9 mouse cellular contexts compared by ENCODE assay signal in the genomic region with DNA sequence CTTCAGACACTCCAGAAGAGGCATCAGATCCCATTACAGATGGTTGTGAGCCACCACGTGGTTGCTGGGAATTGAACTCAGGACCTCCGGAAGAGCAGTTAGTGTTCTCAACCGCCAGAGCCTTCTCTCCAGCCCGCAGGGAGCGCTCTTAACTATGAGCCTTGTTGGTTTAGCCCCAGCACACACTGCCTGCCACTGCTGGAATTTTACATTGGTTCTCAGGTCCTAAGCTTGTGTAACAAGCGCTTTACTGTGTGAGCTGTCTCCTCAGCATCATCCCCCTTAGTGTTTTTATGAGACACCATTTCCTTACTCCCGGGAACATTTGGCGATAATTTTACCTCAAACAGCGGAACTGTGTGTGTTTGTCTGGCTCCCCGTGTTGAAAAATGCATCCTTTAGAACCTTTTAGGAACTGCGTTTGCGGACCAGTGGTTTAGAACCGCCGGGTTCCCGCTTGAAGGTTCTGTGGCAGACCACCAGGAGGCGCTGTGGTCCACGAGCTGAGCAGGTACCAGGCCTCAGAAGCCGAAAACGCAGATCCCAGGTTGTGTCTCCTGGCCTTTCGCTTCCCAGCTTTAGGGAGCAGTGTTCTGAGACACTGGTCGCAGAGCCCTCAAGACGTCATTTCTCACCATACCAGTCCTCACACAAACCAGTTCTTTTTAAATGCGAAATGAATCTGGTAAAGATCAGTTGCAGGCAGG. TPM values are rescaled to one million over a fixed set of nuclear protein-coding genes. Genes with fewer than 3 reads are reported as not detected.
A peak's percentile ranks its signal among the peaks of the same experiment; 100 is the strongest.
DNase-seq lines count a peak whose midpoint lies in the region; ATAC-seq and TF ChIP-seq lines count a peak whose summit lies in the region.
"Had no signal": no experiment of that assay in that cellular context is flagged by ENCODE, and none has a peak within 500 bp of the region (broad histone marks: within the 10 kb centered on the region; RNA-seq: fewer than 3 reads in every experiment).

No protein-coding gene starts in this region.

- H3K27me3 ChIP-seq in intestine, embryonic 14.5 days (replicated peaks; ENCODE audit: control insufficient read depth, insufficient read depth, low read length): peaks cover 4% of the 10 kb centered on the region; the same call in 1 of the 2 replicates
- no peaks in the 10 kb centered on the region for H3K27me3 ChIP-seq in intestine, embryonic 16.5 days (replicated peaks; ENCODE audit: control insufficient read depth, insufficient read depth, low read length)
- H3K27me3 ChIP-seq in kidney, adult 2 months (replicated peaks; ENCODE audit: control insufficient read depth, insufficient read depth, low read length): no peaks in the 10 kb centered on the region
- 0 out of 2 replicates have a peak, but pooled peaks cover 5% of the 10 kb centered on the region for H3K27me3 ChIP-seq in limb, embryonic 14.5 days (ENCODE audit: control insufficient read depth, insufficient read depth, low read length)
- H3K27me3 ChIP-seq in neural tube, embryonic 13.5 days: peaks cover 20% of the 10 kb centered on the region
- H3K27me3 ChIP-seq in testis, adult 2 months (ENCODE audit: control insufficient read depth, insufficient read depth, low read length): no peaks in the 10 kb centered on the region

- H3K4me3 ChIP-seq in intestine, embryonic 14.5 days (ENCODE audit: low read depth, low read length): no peak overlapping the region
- H3K4me3 ChIP-seq in intestine, embryonic 16.5 days (ENCODE audit: low read length): no peak overlapping the region
- no peak overlapping the region for H3K4me3 ChIP-seq in kidney, adult 2 months (ENCODE audit: insufficient read depth, low read depth, low read length)
- no peak overlapping the region for H3K4me3 ChIP-seq in limb, embryonic 14.5 days (replicated peaks; ENCODE audit: low read length)
- no peak overlapping the region for H3K4me3 ChIP-seq in neural tube, embryonic 13.5 days
- H3K4me3 ChIP-seq in testis, adult 2 months (ENCODE audit: control insufficient read depth, low read depth, low read length): no peak overlapping the region
- H3K4me3 ChIP-seq: embryonic facial prominence, embryonic 12.5 days had no signal

- ATAC-seq in intestine, embryonic 14.5 days (replicated peaks; ENCODE audit: low FRiP score, low TSS enrichment, low read depth): 0 out of 2 replicates have a peak, but pooled peaks have one; percentile 66
- ATAC-seq in intestine, embryonic 16.5 days: no peak
- 0 out of 2 replicates have a peak, but pooled peaks have one; percentile 37 for ATAC-seq in limb, embryonic 14.5 days (ENCODE audit: low FRiP score, low read depth)
- peak; percentile 50; the same call in 1 of the 2 replicates for ATAC-seq in neural tube, embryonic 13.5 days (ENCODE audit: low read depth)

- H3K9me3 ChIP-seq in intestine, embryonic 14.5 days (ENCODE audit: control insufficient read depth, low read length): no peaks in the 10 kb centered on the region
- H3K9me3 ChIP-seq in intestine, embryonic 16.5 days (ENCODE audit: control insufficient read depth, low read length): no peaks in the 10 kb centered on the region
- H3K9me3 ChIP-seq in limb, embryonic 14.5 days (ENCODE audit: control insufficient read depth, low read length): no peaks in the 10 kb centered on the region
- no peaks in the 10 kb centered on the region for H3K9me3 ChIP-seq in neural tube, embryonic 13.5 days
- H3K9me3 ChIP-seq: embryonic facial prominence, embryonic 12.5 days had no signal

- H3K4me2 ChIP-seq in intestine, embryonic 14.5 days (ENCODE audit: low read length): no peak overlapping the region
- H3K4me2 ChIP-seq in intestine, embryonic 16.5 days (ENCODE audit: low read depth, low read length): no peak overlapping the region
- H3K4me2 ChIP-seq in limb, embryonic 14.5 days (replicated peaks; ENCODE audit: low read depth, low read length, severe bottlenecking): no peak overlapping the region
- no peak overlapping the region for H3K4me2 ChIP-seq in neural tube, embryonic 13.5 days
- H3K4me2 ChIP-seq: embryonic facial prominence, embryonic 12.5 days had no signal

- DNase-seq in intestine, embryonic 14.5 days (ENCODE audit: low spot score): peak; percentile 93
- DNase-seq in cerebellum, adult 11 months: peak; percentile 84
- DNase-seq in forelimb bud, embryonic 11.5 days (ENCODE audit: low read depth, low spot score): peak; percentile 78
- DNase-seq in kidney, adult 2 months: peak; percentile 66
- DNase-seq in limb, embryonic 14.5 days (ENCODE audit: low spot score): peak; percentile 65

- 18% methylated on average over 23 of the region's 23 CpGs for WGBS in intestine, embryonic 14.5 days
- 19% methylated on average over 23 of the region's 23 CpGs for WGBS in intestine, embryonic 16.5 days
- 12% methylated on average over 23 of the region's 23 CpGs for WGBS in kidney, adult 2 months
- 15% methylated on average over 23 of the region's 23 CpGs for WGBS in limb, embryonic 14.5 days
- 13% methylated on average over 23 of the region's 23 CpGs for WGBS in neural tube, embryonic 13.5 days

- no peaks in the 10 kb centered on the region for H3K36me3 ChIP-seq in intestine, embryonic 14.5 days (ENCODE audit: control insufficient read depth, insufficient read depth, low read length)
- no peaks in the 10 kb centered on the region for H3K36me3 ChIP-seq in intestine, embryonic 16.5 days (ENCODE audit: control insufficient read depth, insufficient read depth, low read length)
- no peaks in the 10 kb centered on the region for H3K36me3 ChIP-seq in kidney, adult 2 months (ENCODE audit: control insufficient read depth, insufficient read depth, low read length)
- no peaks in the 10 kb centered on the region for H3K36me3 ChIP-seq in limb, embryonic 14.5 days (ENCODE audit: control insufficient read depth, insufficient read depth, low read length)
- H3K36me3 ChIP-seq in neural tube, embryonic 13.5 days: no peaks in the 10 kb centered on the region
- no peaks in the 10 kb centered on the region for H3K36me3 ChIP-seq in testis, adult 2 months (ENCODE audit: control insufficient read depth, insufficient read depth, low read length)
- H3K36me3 ChIP-seq: embryonic facial prominence, embryonic 12.5 days had no signal

- H3K9ac ChIP-seq in intestine, embryonic 14.5 days (ENCODE audit: low read length): no peak overlapping the region
- no peak overlapping the region for H3K9ac ChIP-seq in intestine, embryonic 16.5 days (ENCODE audit: low read depth, low read length)
- no peak overlapping the region for H3K9ac ChIP-seq in limb, embryonic 14.5 days (ENCODE audit: low read depth, low read length, severe bottlenecking)
- H3K9ac ChIP-seq in neural tube, embryonic 13.5 days: no peak overlapping the region
- H3K9ac ChIP-seq: embryonic facial prominence, embryonic 12.5 days had no signal

- TF ChIP-seq CTCF in kidney, adult 2 months (conservative IDR thresholded peaks at IDR 0.05; ENCODE audit: insufficient read depth, insufficient read length, low read depth, low read length): peak; percentile 94
- peak; percentile 99 for TF ChIP-seq CTCF in testis, adult 2 months (IDR thresholded peaks at IDR 0.05; ENCODE audit: control insufficient read depth, insufficient read depth, insufficient replicate concordance, low read depth, low read length)

- no peak overlapping the region for H3K27ac ChIP-seq in intestine, embryonic 14.5 days (ENCODE audit: low read depth)
- H3K27ac ChIP-seq in intestine, embryonic 16.5 days (ENCODE audit: low read length): no peak overlapping the region
- H3K27ac ChIP-seq in kidney, adult 2 months (ENCODE audit: insufficient read depth, low read depth, low read length): no peak overlapping the region
- H3K27ac ChIP-seq in limb, embryonic 14.5 days (replicated peaks; ENCODE audit: low read depth, low read length): no peak overlapping the region
- no peak overlapping the region for H3K27ac ChIP-seq in neural tube, embryonic 13.5 days (replicated peaks)
- H3K27ac ChIP-seq in testis, adult 2 months (ENCODE audit: control insufficient read depth, insufficient read depth, low read depth, low read length): no peak overlapping the region
- H3K27ac ChIP-seq: embryonic facial prominence, embryonic 12.5 days had no signal

- no peak for TF ChIP-seq POLR2A in kidney, adult 2 months (IDR thresholded peaks at IDR 0.05; ENCODE audit: low read depth, low read length)
- TF ChIP-seq POLR2A in limb, embryonic 14.5 days (IDR thresholded peaks at IDR 0.05; ENCODE audit: borderline replicate concordance, extremely low read depth, insufficient read depth, insufficient read length): no peak
- TF ChIP-seq POLR2A in testis, adult 2 months (IDR thresholded peaks at IDR 0.05; ENCODE audit: control insufficient read depth, low read depth, low read length): no peak

- H3K4me1 ChIP-seq in intestine, embryonic 14.5 days (replicated peaks; ENCODE audit: control insufficient read depth, insufficient read depth, low read length): no peaks in the 10 kb centered on the region
- H3K4me1 ChIP-seq in intestine, embryonic 16.5 days (ENCODE audit: control insufficient read depth, insufficient read depth, low read length): no peaks in the 10 kb centered on the region
- no peaks in the 10 kb centered on the region for H3K4me1 ChIP-seq in kidney, adult 2 months (ENCODE audit: control insufficient read depth, insufficient read depth, low read length)
- H3K4me1 ChIP-seq in limb, embryonic 14.5 days (ENCODE audit: control insufficient read depth, insufficient read depth, low read length): no peaks in the 10 kb centered on the region
- H3K4me1 ChIP-seq in neural tube, embryonic 13.5 days (replicated peaks): no peaks in the 10 kb centered on the region
- H3K4me1 ChIP-seq in testis, adult 2 months (ENCODE audit: control insufficient read depth, insufficient read depth, low read length): no peaks in the 10 kb centered on the region; the same call in 1 of the 2 replicates
- H3K4me1 ChIP-seq: embryonic facial prominence, embryonic 12.5 days had no signal

RNA-seq across cellular contexts. Expression of a gene that starts 24.7 kb away (rescaled TPM):
- 4.6 and 5.1 TPM in 2 replicates for polyA plus RNA-seq in intestine, embryonic 14.5 days (2014; fragmentation: Nextera tagmentation; extraction: Ambion mirVana)
- 2.0 and 2.5 TPM in 2 replicates for polyA plus RNA-seq in intestine, embryonic 16.5 days (2015; fragmentation: Nextera tagmentation; extraction: Ambion mirVana)
- polyA plus RNA-seq in kidney, adult 2 months (2012; rRNA removed): 6.8 and 12.2 TPM in 2 replicates
- 20.1 and 24.3 TPM in 2 replicates for polyA plus RNA-seq in limb, embryonic 14.5 days (2012; rRNA removed)
- polyA plus RNA-seq in limb, embryonic 14.5 days (2014; fragmentation: Nextera tagmentation; extraction: Ambion mirVana): 6.8 and 8.7 TPM in 2 replicates
- polyA plus RNA-seq in neural tube, embryonic 13.5 days (2015; fragmentation: Nextera tagmentation; extraction: Ambion mirVana): 20.0 and 25.2 TPM in 2 replicates
- 9.6 and 10.3 TPM in 2 replicates for polyA plus RNA-seq in testis, adult 2 months (2012; rRNA removed)
